Mouse (Mus musculus) CH12.LX (cell line): ENCODE data around the gene Tmem110.

Experiments used
- CTCF ChIP-seq, 2 experiments: IDR thresholded peaks in 1 of 2; conservative IDR thresholded peaks in 1 of 2; 2 replicates each; pipeline ENCODE4 v1.5.1; 2011 to 2012; ENCODE audit warnings: low read depth in 2 of 2, low read length in 2 of 2, improper control_type of control experiment in 1 of 2, inconsistent platforms in 1 of 2, mild to moderate bottlenecking in 1 of 2, moderate library complexity in 1 of 2
- E2F4 ChIP-seq: IDR thresholded peaks from 2 replicates; pipeline ENCODE4 v1.6.1; 2011; ENCODE audit warnings: low read depth, low read length, improper control_type of control experiment; ENCODE audit not compliant: insufficient replicate concordance
- EP300 ChIP-seq: IDR thresholded peaks from 2 replicates; pipeline ENCODE4 v1.6.1; 2011; ENCODE audit warnings: low read length, improper control_type of control experiment
- HCFC1 ChIP-seq: IDR thresholded peaks from 2 replicates; pipeline ENCODE4 v1.6.1; 2012; ENCODE audit warnings: low read depth, mild to moderate bottlenecking, inconsistent platforms, low read length, improper control_type of control experiment
- JUND ChIP-seq: conservative IDR thresholded peaks from 2 replicates; pipeline ENCODE4 v1.6.1; 2011; ENCODE audit warnings: low read depth, low read length, improper control_type of control experiment
- MAX ChIP-seq: IDR thresholded peaks from 2 replicates; pipeline ENCODE4 v1.6.1; 2011; ENCODE audit warnings: low read length, improper control_type of control experiment
- MAZ ChIP-seq: IDR thresholded peaks from 2 replicates; pipeline ENCODE4 v1.6.1; 2012; ENCODE audit warnings: low read depth, mild to moderate bottlenecking, inconsistent platforms, low read length, improper control_type of control experiment, moderate library complexity
- POLR2A ChIP-seq: IDR thresholded peaks from 2 replicates; pipeline ENCODE4 v1.6.1; 2011; ENCODE audit warnings: low read depth, mild to moderate bottlenecking, improper control_type of control experiment, low read length
- POLR2AphosphoS2 ChIP-seq: IDR thresholded peaks from 2 replicates; pipeline ENCODE4 v1.6.1; 2011; ENCODE audit warnings: low read depth, low read length, improper control_type of control experiment
- RCOR1 ChIP-seq: conservative IDR thresholded peaks from 2 replicates; pipeline ENCODE4 v1.6.1; 2012; ENCODE audit warnings: low read depth, mild to moderate bottlenecking, inconsistent platforms, low read length, improper control_type of control experiment
- USF1 ChIP-seq: IDR thresholded peaks from 2 replicates; pipeline ENCODE4 v1.6.1; 2014; ENCODE audit warnings: low read depth, mild to moderate bottlenecking, inconsistent platforms, low read length, improper control_type of control experiment
- ZC3H11A ChIP-seq: IDR thresholded peaks from 2 replicates; pipeline ENCODE4 v1.6.1; 2012; ENCODE audit warnings: low read depth, mild to moderate bottlenecking, inconsistent platforms, low read length, improper control_type of control experiment
- ZNF384 ChIP-seq: IDR thresholded peaks from 2 replicates; pipeline ENCODE4 v1.6.1; 2012; ENCODE audit warnings: low read depth, low read length, improper control_type of control experiment, inconsistent platforms

DNA sequence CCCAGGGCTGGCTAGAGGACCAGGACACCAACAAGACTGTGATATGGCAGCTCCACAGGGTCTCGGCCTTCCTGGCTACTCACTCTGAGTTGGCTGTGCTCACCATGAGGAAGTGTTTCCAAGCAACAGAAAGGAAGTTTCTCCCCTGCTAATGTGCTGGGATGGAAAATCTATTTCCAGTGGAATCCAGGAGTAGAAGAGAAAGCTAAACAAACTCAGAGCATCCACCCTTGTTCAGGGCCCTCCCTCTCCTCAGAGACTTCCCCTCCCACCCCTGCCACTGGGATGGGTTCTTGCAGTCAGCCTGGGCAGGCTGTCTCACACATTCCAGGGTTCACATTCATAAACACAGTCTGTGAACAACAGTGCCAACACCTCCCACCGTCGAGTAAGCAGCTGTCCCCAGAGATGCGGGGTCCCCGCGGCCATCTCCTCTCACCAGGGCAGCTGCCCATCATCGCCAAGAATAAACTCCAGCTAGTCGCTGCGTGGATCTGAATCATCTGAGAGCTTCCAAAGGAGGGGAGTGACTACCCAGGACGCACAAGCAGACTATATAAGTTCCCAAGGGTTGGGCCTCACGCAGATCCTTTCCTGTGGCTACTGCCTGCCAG lies 53.7 kb downstream of the Tmem110 start, which contains the start of gene Mustn1:
- TF ChIP-seq CTCF (conservative IDR thresholded peaks at IDR 0.05 in 1 of 2, IDR thresholded peaks at IDR 0.05 in 1 of 2; ENCODE audit: low read depth in 2 of 2, low read length in 2 of 2) (no peak), EP300 (no peak), USF1 (no peak), POLR2A (no peak), POLR2AphosphoS2 (no peak), MAZ (no peak), ZC3H11A (no peak), E2F4 (no peak), HCFC1 (no peak), ZNF384 (no peak), MAX (no peak), JUND (no peak), RCOR1 (no peak)
